Mouse (Mus musculus): ENCODE measurements around the gene Tsg101. TPM values are rescaled to one million over a fixed set of nuclear protein-coding genes. Genes with fewer than 3 reads are reported as not detected.
"Not testable (repeated sequence)": the region's sequence is repeated elsewhere in the genome, so short reads cannot be mapped to it uniquely, and the experiment has no call there.

The Tsg101 gene
- polyA plus RNA-seq, 1 experiment from 2014 or later, result 63.2 TPM

- ATAC-seq (ENCODE audit: low read depth), result no peak
- Histone ChIP-seq H3K27me3 (no peaks in the 10 kb centered on the region), H3K9me3 (replicated peaks) (no peaks in the 10 kb centered on the region), H3K9ac (no peak overlapping the region), H3K27ac (no peak overlapping the region), H3K4me1 (replicated peaks) (peaks cover 27% of the 10 kb centered on the region), H3K4me3 (replicated peaks) (no peak overlapping the region), H3K36me3 (peaks cover 4% of the 10 kb centered on the region; the same call in 1 of the 2 replicates), H3K4me2 (no peak overlapping the region)
- WGBS (ENCODE audit: insufficient replicate concordance), result 74% methylated on average over 4 of the region's 4 CpGs
- DNase-seq, result no peak
These were observed 2.3 kb upstream of the Tsg101 start for GRCm38 (mm10) chr7:46922075-46922474.

GRCm38 (mm10) chr7:46918678-46919371 lies 944 bp downstream of the Tsg101 start:
- peaks cover 39% of the 10 kb centered on the region for H3K4me1 ChIP-seq (replicated peaks)
- H3K9ac ChIP-seq, result peak overlapping the region; percentile 93
- peaks cover 2% of the 10 kb centered on the region; the same call in 1 of the 2 replicates for H3K36me3 ChIP-seq
- no peaks in the 10 kb centered on the region for H3K9me3 ChIP-seq (replicated peaks)
- DNase-seq (no peak), ATAC-seq (ENCODE audit: low read depth) (no peak)
- no peaks in the 10 kb centered on the region for H3K27me3 ChIP-seq
- peak overlapping the region; percentile 94 for H3K4me3 ChIP-seq (replicated peaks)
- peak overlapping the region; percentile 83 for H3K4me2 ChIP-seq
- peak overlapping the region; percentile 93 for H3K27ac ChIP-seq
- 5% methylated on average over 13 of the region's 13 CpGs for WGBS (ENCODE audit: insufficient replicate concordance)

- DNase-seq, result no peak
- ATAC-seq (ENCODE audit: low read depth), result no peak
These were observed 3.4 kb downstream of the Tsg101 start for GRCm38 (mm10) chr7:46916376-46916775.

GRCm38 (mm10) chr7:46911250-46911649 lies 8.5 kb downstream of the Tsg101 start:
- Histone ChIP-seq H3K4me2 (no peak overlapping the region), H3K4me3 (replicated peaks) (no peak overlapping the region), H3K9me3 (replicated peaks) (no peaks in the 10 kb centered on the region), H3K36me3 (peaks cover 63% of the 10 kb centered on the region), H3K9ac (no peak overlapping the region), H3K27ac (no peak overlapping the region), H3K4me1 (replicated peaks) (peaks cover 4% of the 10 kb centered on the region), H3K27me3 (no peaks in the 10 kb centered on the region)
- DNase-seq, result no peak
- no peak for ATAC-seq (ENCODE audit: low read depth)
- 87% methylated on average over 3 of the region's 3 CpGs for WGBS (ENCODE audit: insufficient replicate concordance)

More at GRCm38 (mm10) chr7:46916376-46916775, 3.4 kb downstream of the Tsg101 start:
- Histone ChIP-seq H3K4me1 (replicated peaks) (peaks cover 39% of the 10 kb centered on the region), H3K36me3 (peaks cover 15% of the 10 kb centered on the region), H3K9ac (no peak overlapping the region), H3K4me3 (replicated peaks) (no peak overlapping the region), H3K27me3 (no peaks in the 10 kb centered on the region), H3K9me3 (replicated peaks) (no peaks in the 10 kb centered on the region), H3K27ac (no peak overlapping the region), H3K4me2 (no peak overlapping the region)
- 79% methylated on average over 3 of the region's 3 CpGs for WGBS (ENCODE audit: insufficient replicate concordance)

- Histone ChIP-seq H3K9me3 (replicated peaks) (no peaks in the 10 kb centered on the region), H3K4me3 (replicated peaks) (no peak overlapping the region), H3K36me3 (peaks cover 63% of the 10 kb centered on the region), H3K27me3 (no peaks in the 10 kb centered on the region), H3K4me1 (replicated peaks) (no peaks in the 10 kb centered on the region; the same call in 1 of the 2 replicates), H3K9ac (no peak overlapping the region), H3K4me2 (no peak overlapping the region), H3K27ac (no peak overlapping the region)
- DNase-seq, result no peak
- ATAC-seq (ENCODE audit: low read depth), result no peak
- 29% methylated on average over 3 of the region's 3 CpGs for WGBS (ENCODE audit: insufficient replicate concordance)
These were observed 20.4 kb downstream of the Tsg101 start for GRCm38 (mm10) chr7:46899343-46899742.

GRCm38 (mm10) chr7:46895511-46895910 lies 24.3 kb downstream of the Tsg101 start:
- 60% methylated on average over 3 of the region's 3 CpGs for WGBS (ENCODE audit: insufficient replicate concordance)
- Histone ChIP-seq H3K27me3 (no peaks in the 10 kb centered on the region), H3K4me3 (replicated peaks) (no peak overlapping the region), H3K27ac (no peak overlapping the region), H3K4me2 (no peak overlapping the region), H3K4me1 (replicated peaks) (no peaks in the 10 kb centered on the region; the same call in 1 of the 2 replicates), H3K9me3 (replicated peaks) (no peaks in the 10 kb centered on the region), H3K9ac (no peak overlapping the region), H3K36me3 (peaks cover 71% of the 10 kb centered on the region)
- DNase-seq, result no peak
- ATAC-seq (ENCODE audit: low read depth), result no peak

GRCm38 (mm10) chr7:46883304-46883703 lies 36.5 kb downstream of the Tsg101 start:
- no peak overlapping the region for H3K4me2 ChIP-seq
- H3K4me3 ChIP-seq (replicated peaks), result no peak overlapping the region
- no peak overlapping the region for H3K9ac ChIP-seq
- peaks cover 22% of the 10 kb centered on the region for H3K4me1 ChIP-seq (replicated peaks)
- ATAC-seq (ENCODE audit: low read depth) (peak; percentile 59), DNase-seq (no peak)
- no peaks in the 10 kb centered on the region for H3K27me3 ChIP-seq
- H3K36me3 ChIP-seq, result peaks cover 33% of the 10 kb centered on the region
- H3K9me3 ChIP-seq (replicated peaks), result no peaks in the 10 kb centered on the region
- peak overlapping the region; percentile 47 for H3K27ac ChIP-seq
- 15% methylated on average over 3 of the region's 3 CpGs for WGBS (ENCODE audit: insufficient replicate concordance)

GRCm38 (mm10) chr7:46881941-46882340 lies 37.8 kb downstream of the Tsg101 start:
- WGBS (ENCODE audit: insufficient replicate concordance), result 81% methylated on average over 8 of the region's 8 CpGs
- not testable (repeated sequence) for ATAC-seq (ENCODE audit: low read depth); H3K27ac ChIP-seq; H3K4me3 ChIP-seq (replicated peaks); DNase-seq; H3K4me2 ChIP-seq; H3K9me3 ChIP-seq (replicated peaks); H3K9ac ChIP-seq; H3K27me3 ChIP-seq
- peaks cover 30% of the 10 kb centered on the region for H3K4me1 ChIP-seq (replicated peaks)
- peaks cover 19% of the 10 kb centered on the region for H3K36me3 ChIP-seq

GRCm38 (mm10) chr7:46880992-46881391 lies 38.8 kb downstream of the Tsg101 start:
- no peak for ATAC-seq (ENCODE audit: low read depth)
- Histone ChIP-seq H3K4me1 (replicated peaks) (peaks cover 31% of the 10 kb centered on the region), H3K27ac (no peak overlapping the region), H3K36me3 (peaks cover 12% of the 10 kb centered on the region), H3K27me3 (no peaks in the 10 kb centered on the region), H3K4me3 (replicated peaks) (no peak overlapping the region), H3K9ac (no peak overlapping the region), H3K9me3 (replicated peaks) (no peaks in the 10 kb centered on the region), H3K4me2 (no peak overlapping the region)
- no peak for DNase-seq
- WGBS (ENCODE audit: insufficient replicate concordance), result 58% methylated on average over 2 of the region's 2 CpGs

GRCm38 (mm10) chr7:46879851-46880250 lies 39.9 kb downstream of the Tsg101 start:
- Histone ChIP-seq H3K27me3 (no peaks in the 10 kb centered on the region), H3K36me3 (peaks cover 1% of the 10 kb centered on the region)

GRCm38 (mm10) chr7:46877255-46877654 lies 42.5 kb downstream of the Tsg101 start:
- Histone ChIP-seq H3K9ac (no peak overlapping the region), H3K27ac (no peak overlapping the region), H3K36me3 (no peaks in the 10 kb centered on the region), H3K4me3 (replicated peaks) (no peak overlapping the region), H3K9me3 (replicated peaks) (no peaks in the 10 kb centered on the region), H3K4me2 (no peak overlapping the region), H3K4me1 (replicated peaks) (peaks cover 9% of the 10 kb centered on the region; the same call in 1 of the 2 replicates), H3K27me3 (no peaks in the 10 kb centered on the region)
- ATAC-seq (ENCODE audit: low read depth) (no peak), DNase-seq (no peak)
- WGBS (ENCODE audit: insufficient replicate concordance), result 19% methylated on average over 6 of the region's 6 CpGs

More at GRCm38 (mm10) chr7:46879851-46880250, 39.9 kb downstream of the Tsg101 start:
- Histone ChIP-seq H3K9me3 (replicated peaks) (no peaks in the 10 kb centered on the region), H3K4me2 (no peak overlapping the region), H3K9ac (no peak overlapping the region), H3K4me3 (replicated peaks) (no peak overlapping the region), H3K4me1 (replicated peaks) (peaks cover 29% of the 10 kb centered on the region), H3K27ac (no peak overlapping the region)
- DNase-seq (no peak), ATAC-seq (ENCODE audit: low read depth) (no peak)
- 77% methylated on average over 5 of the region's 5 CpGs for WGBS (ENCODE audit: insufficient replicate concordance)

- H3K9me3 ChIP-seq (replicated peaks), result no peaks in the 10 kb centered on the region
- H3K4me3 ChIP-seq (replicated peaks), result no peak overlapping the region
- no peaks in the 10 kb centered on the region for H3K27me3 ChIP-seq
- DNase-seq (no peak), ATAC-seq (ENCODE audit: low read depth) (no peak)
- H3K9ac ChIP-seq, result no peak overlapping the region
- WGBS (ENCODE audit: insufficient replicate concordance), result 47% methylated on average over 4 of the region's 4 CpGs
- no peak overlapping the region for H3K4me2 ChIP-seq
- peaks cover 9% of the 10 kb centered on the region; the same call in 1 of the 2 replicates for H3K4me1 ChIP-seq (replicated peaks)
- no peak overlapping the region for H3K27ac ChIP-seq
- H3K36me3 ChIP-seq, result no peaks in the 10 kb centered on the region
These were observed 42.9 kb downstream of the Tsg101 start for GRCm38 (mm10) chr7:46876841-46877240.

Measured in liver, embryonic 13.5 days (tissue).